Mouse (Mus musculus) R1 (cell line): ENCODE data around the gene Gm20388.

Source experiments
- DNase-seq: peaks from one replicate; pipeline ENCODE4 v3.0.0-alpha.2; 2018; ENCODE audit warnings: low read depth, low spot score

Gm20388 gene

DNA sequence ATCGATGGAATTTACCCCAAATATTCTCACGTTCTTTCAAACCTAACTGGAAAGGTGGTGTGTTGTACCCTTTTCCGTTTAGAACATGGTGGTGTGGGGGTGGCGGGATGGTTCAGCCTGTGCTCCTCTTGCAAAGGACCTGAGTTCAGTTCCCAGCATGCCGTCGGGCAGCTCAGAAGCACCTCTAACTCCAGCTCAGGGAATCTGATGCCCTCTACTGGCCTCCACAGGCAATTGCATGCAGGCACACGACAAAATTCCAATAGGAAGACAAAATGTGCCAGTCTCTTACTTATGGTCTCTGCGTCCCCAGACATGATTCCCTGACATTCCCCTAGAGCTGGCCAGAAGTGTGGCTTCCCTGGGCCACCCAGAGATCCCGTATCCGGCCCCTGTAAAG is 1304.3 kb downstream of the Gm20388 start:
- peak; percentile 86 for DNase-seq

DNA sequence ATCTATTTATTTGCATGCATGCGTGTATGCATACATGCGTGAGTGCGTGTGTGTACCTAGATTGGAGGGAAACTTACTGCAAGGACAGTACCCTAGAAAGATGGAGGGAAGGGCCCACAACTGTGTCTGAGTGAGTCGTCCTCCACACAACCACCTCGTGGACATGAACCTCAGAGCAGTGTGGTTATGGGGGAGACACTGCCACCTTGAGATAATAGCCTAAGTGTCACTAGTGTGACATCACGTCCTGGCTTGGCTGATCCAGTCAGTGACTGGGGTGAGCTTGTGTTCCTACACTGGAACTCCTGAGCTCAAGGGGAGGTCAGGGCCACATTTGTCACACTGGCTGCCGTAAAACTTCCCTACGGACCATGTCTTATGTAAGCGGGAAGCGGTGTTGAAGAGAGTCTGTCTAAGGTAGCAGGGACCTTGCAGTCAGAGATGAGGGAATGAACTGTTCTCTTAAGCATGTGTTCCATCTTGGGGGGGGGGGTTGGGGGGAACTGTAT is 1305.9 kb downstream of the Gm20388 start:
- no peak for DNase-seq

DNA sequence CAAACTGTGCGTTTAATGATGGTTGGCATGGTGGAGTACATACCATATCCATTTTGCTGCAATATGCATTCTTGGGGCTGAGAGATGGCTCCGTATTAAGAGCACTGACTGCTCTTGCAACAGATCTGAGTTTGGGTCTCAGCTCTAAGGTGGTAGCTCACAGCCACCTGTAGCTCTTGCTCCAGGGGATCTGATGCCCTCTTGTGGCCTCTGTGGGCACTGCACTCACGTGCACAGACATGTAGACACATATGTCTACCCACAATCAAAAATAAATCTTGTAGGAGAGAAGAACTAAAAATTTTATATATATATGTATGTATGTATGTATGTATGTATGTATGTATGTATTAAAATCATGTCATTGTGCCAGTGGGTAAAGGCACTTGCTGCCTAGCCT is 1307.8 kb downstream of the Gm20388 start:
- DNase-seq: peak; percentile 72

- peak; percentile 33 for DNase-seq
Observed at GRCm38 (mm10) chr8:121220103-121220899, 1309.7 kb downstream of the Gm20388 start.

GRCm38 (mm10) chr8:121224709-121225108 is 1314.1 kb downstream of the Gm20388 start:
- DNase-seq: peak; percentile 74

GRCm38 (mm10) chr8:121227756-121228155 is 1317.1 kb downstream of the Gm20388 start:
- DNase-seq: no peak

DNA sequence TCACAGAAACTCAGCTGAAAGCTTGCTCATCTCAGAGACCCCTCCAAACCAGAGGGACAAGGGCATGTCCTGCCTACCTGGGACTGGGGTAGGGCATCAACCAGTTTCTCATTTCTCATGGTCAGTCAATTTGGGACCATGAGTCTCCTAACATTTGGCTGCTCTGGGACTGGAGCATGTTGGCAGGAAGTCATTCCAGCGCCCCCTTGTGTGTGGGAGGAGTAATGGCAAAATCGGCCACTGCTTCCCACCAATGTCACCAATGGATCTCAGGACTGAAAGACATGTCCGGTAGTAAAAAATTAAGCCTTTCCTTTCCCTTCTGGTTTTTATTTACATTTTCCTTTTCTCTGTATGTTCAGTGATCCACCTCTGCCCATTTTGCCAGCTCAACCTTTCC is 1318.3 kb downstream of the Gm20388 start:
- DNase-seq: peak; percentile 79

DNA sequence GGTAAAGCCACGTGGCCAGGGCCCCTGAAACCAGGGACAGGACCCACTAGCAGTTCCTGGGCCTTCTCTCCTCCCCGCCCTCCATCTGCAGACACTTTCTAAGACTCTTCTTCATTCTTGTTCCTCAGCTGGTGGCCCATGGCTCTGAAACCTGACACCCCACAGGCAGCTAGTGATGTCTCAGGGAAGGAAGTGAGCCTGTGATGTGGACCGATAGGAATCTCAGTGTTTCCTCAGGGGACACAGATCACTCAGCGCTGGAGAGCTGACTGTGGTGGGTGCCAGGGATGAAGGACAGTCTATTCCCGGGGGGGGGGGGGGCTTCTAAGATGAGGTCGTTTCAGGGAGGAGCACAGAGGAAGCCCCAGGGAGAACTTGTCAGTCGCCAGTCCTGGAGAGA is 1318.9 kb downstream of the Gm20388 start:
- no peak for DNase-seq

- no peak for DNase-seq
Observed at GRCm38 (mm10) chr8:121233196-121233595, 1322.6 kb downstream of the Gm20388 start.

GRCm38 (mm10) chr8:121234915-121235314 is 1324.3 kb downstream of the Gm20388 start:
- DNase-seq: peak; percentile 58

GRCm38 (mm10) chr8:121239640-121240039 is 1329.0 kb downstream of the Gm20388 start:
- no peak for DNase-seq

DNA sequence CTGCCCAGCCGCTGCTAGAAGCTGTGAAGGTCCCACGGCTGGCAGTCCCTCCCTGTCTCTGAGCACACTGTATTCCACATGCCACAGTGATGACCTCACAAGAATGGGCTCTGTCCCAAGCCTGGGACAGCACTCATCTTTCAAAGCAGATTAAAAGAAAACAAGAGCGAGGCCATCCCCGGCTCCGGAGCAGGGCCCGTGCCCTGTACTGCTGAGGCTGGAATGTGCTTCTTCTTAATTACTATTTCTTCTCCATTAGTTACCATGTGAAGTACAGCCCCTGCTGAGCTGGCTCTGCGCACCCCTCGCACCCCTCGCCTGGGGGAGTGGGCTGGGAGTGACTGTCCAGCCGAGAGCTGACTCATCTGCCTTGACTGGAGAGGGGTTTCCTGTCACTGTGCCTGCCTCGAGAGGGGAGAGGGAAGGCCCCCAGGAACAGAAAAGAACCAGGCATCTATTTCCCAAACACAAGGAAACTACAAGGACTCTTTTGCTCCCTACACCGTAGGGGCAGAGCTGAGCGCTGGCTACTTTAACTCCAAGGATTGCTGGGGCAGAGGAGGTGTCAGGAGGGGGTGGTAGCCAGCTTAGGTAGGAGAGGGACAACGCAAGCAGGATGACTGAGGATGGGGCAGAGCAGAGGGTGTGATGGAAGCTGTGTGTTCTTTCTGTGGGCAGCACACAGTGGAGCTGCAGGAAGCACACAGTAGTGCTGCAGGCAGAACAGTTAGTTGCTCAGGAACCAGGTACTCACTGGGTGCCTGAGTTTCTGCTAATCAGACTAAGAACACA is 1331.3 kb downstream of the Gm20388 start:
- no peak for DNase-seq

- DNase-seq: no peak
Observed at GRCm38 (mm10) chr8:121242671-121243070, 1332.0 kb downstream of the Gm20388 start.

DNA sequence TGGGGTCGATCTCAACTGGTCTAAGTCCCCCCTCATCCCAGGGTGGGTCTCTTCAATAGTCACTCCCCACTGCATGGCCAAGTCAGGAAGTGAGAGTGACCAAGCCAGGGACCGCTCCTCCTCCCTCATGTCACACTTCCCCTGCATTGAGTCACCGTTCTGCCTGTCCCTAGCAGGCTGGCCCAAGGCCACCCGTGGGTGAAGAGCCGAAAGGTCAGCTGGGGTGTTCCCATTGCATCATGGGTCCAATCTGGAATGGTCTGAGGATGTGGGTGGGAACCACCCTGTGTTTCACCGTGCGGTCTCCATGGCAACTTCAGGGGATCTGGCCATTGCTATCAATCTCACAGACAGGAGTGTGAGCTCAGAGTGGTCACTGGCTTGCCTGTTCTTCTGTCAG is 1338.2 kb downstream of the Gm20388 start:
- DNase-seq: no peak

DNA sequence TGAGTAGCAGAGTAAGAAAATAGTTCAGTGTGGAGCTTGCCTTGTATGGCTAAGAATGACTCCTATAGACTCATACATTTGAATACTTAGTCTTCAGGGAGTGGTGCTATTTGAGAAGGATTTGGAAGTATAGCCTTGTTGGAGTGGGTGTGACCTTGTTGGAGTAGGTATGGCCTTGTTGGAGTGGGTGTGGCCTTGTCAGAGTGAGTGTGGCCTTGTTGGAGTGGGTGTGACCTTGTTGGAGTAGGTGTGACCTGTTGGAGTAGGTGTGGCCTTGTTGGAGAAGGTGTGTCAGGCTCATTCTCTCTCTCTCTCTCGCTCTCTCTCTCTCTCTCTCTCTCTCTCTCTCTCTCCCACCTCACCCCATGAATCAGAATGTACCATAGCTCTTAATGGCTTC is 1338.8 kb downstream of the Gm20388 start:
- peak; percentile 60 for DNase-seq

DNA sequence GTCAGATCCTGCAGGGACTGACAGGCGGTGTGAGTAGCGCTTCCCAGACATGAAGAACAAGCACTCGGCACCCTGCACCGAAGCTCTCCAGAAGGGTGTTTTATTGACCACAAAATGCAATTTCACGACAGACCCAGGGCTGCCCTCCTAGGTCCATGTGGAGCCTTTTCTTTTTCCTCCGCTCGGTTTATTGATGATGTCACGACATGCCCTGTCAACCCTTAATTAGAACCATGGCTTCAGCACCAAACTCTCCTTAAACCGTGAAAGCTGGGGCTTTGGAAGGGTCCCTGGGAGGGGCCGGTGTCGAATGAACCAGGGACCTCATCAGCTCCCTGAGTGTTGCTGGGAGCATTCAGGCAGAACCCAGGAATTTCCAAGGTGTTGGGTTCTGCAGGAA is 1340.4 kb downstream of the Gm20388 start:
- no peak for DNase-seq

DNA sequence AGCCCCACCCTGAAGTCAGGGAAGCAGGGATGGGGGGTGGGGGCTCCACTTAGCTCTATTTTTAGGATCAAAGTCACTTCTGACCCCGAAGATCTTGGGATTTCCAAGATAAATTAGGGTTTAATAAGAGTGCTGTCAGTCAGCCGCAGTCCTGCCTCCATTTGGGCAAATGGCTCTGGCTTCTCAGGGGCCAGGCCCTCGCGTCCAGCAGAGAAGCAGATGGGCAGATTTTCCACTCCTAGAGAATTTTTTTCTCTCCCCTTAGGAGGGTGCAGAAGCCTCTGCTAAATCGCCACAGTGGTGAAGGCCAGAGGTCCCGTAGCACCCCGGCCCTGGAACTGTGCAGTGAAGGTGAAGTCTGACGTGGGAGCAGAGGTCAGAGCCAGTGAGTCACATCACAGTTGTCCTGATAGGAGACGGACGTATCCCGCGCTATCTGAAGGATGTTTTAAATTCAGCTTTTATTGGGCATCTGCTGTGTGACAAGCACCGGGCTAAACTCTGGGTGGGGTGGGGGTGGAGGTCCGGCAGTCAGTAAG is 1345.2 kb downstream of the Gm20388 start:
- no peak for DNase-seq

DNA sequence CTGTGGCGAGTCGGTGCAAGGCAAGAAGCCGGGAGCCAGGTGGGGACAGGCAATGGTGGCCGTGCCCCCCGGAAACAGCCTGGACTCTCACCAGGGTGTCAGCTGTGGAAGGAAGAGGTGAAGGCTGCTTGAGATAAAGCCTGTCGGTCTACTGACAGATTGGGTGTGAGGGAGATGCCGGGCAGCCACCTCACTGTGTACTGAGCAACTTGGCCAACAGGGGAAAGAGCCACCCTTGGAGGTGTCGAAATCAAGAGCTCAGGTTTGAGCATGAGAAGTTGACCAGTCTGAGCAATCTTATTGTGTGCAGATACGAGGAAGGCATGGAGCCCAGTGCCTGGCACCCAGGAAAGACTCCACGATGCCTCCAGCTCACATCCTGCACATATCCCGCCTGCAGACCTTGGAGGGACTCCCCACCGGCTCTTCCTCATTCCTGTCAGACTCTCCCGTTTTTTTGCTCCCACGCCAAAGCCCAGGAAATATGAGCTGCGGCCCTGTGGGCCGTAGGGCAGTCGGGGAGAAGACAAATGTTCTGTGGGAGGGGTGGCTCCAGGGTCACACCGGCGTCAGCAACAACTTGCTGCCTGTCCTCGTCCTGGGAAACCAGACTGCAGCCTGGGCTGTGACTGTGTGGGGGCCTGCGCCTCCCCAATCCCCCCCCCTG is 1347.6 kb downstream of the Gm20388 start:
- DNase-seq: no peak

GRCm38 (mm10) chr8:121262728-121263389 is 1352.2 kb downstream of the Gm20388 start:
- DNase-seq: no peak

DNA sequence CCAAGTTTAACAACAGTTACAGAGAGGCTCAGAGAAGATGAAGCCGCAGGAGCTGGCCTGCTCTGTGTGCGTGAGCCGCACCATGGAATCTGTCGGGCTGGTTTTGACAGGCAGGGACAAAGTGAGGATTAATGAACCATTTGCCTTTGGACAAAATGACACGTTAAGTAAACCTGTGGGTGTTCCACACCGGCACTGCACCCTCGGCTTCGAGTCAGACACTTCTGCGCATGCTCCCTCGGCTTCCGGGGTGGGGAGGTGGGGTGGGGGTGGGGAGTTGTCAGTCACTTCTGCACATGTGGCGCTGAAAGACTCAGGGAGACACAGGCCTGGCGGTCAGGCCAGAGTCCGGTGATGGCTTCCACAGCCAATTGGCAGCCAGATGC is 1352.7 kb downstream of the Gm20388 start:
- no peak for DNase-seq

DNA sequence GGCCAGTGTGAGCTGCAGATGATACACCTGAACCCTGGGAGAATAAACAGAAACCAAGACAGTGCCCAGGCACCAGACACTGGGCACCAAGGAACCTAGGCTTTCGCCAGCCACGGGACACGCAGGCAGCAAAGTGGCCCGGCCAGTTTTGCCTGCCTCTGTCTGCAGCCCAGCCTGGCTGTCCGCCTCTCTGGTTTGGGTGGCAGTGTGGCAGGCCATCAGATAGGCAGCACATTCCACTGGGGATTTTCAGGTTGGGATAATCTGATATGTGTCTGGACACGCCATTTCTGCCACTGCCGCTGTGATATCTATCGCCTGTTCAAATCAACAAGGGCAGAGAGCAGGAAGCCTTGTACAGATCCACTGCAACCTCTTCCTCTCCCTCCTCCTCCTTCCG is 1353.6 kb downstream of the Gm20388 start:
- no peak for DNase-seq
